Mouse (Mus musculus): ENCODE data around the gene Wdr66. TPM values are rescaled to one million over a fixed set of nuclear protein-coding genes. Genes with fewer than 3 reads are reported as not detected.
A peak's percentile ranks its signal among the peaks of the same experiment; 100 is the strongest.

Gene Wdr66
- total RNA-seq, 2 experiments from 2014 or later: 6.0 to 6.2 TPM

DNA sequence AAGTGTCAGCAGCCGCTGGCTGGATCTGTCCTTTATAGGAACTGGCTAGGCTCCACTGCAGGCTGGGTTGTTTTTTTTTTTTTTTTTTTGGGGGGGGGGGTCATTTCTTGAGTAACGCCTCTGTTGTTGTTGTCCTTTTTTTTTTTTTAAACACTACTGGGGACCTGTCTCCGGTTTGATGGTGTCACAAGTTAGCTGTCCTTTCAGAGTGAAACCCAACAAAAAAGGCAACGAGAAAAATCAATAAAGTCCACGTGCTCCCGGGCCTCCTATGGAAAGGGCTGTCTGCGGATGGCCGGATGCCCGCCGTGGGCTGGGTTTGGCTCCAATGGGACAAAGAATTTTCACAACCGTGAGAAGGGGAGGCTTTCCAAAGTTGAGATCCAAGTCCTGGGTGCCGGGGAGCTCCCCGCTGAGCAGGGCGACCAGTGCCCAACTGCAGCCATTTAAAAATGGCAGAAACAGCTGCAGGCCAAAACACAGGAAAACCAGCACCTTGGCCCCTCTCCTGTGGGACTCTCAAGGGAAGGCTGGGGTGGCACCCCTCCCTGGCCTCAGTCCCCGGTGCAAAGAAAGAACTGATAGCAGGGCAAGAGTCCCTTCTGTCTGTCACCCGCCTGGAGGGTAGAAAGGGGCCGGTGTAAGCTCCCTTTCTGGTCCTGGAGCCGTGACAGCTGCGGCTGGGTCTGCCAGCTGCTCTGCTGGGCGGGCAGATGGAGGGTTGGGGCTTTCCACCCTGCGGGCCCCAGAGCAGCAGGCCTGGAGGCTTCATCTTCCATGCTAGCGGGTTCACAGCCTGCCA lies 94.2 kb downstream of the Wdr66 start:
- peak; percentile 52 to 54 for DNase-seq (ENCODE audit: extremely low spot score in 1 of 2, low spot score in 2 of 2)
- no peak for TF ChIP-seq CTCF (IDR thresholded peaks at IDR 0.05)
- peak overlapping the region; percentile 86 for H3K4me3 ChIP-seq
- intact Hi-C loops (cut with DNase I): no loop called here
- peak overlapping the region; percentile 96 for H3K27ac ChIP-seq

DNA sequence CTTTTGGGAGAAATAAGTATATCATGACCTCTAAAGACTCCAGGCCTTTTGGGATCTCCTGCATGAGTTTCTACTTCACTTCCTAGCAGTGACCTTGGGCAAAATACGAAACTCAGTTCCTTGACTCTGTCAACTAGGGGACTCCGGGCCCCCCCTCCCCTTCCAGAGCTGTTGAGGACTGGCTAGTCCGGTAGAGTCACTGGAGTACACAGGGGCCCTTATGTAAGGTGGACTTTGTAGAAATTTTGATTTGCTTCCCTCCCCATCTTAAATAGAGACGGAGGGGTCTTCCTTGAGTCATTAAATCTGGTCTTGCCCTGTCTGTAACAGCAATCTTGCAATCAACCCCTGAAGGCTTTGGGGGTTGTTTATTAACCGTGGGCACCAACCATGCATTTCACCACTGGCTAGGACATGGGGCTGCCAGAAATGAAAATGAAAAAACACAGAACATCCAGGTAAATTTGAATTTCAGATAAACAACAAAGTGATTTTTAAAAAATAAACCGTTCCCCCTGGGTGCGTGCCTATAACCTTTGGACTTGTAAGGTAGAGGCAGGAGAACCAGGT lies 94.9 kb downstream of the Wdr66 start:
- no peak for DNase-seq (ENCODE audit: extremely low spot score in 1 of 2, low spot score in 2 of 2)
- intact Hi-C loops (cut with DNase I): no loop called here
- no peak for TF ChIP-seq CTCF (IDR thresholded peaks at IDR 0.05)
- Histone ChIP-seq H3K27ac (peak overlapping the region; percentile 71), H3K4me3 (peak overlapping the region; percentile 86)

DNA sequence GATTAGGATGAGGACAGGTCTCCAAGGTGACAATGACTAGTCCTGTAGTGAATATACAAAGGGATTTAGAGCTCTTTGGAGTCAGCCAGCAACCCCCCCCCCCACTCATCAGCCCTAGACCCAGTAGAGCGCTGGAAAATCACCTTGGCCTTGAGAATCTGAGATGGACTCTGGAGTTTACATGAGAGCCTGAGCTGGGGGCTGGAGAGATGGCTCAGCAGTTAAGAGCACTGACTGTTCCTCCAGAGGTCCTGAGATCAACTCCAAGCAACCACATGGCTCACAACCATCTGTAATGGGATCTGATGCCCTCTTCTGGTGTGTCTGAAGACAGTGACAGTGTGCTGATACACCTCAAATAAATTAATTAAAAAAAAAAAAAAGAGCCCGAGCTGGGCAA lies 96.1 kb downstream of the Wdr66 start:
- DNase-seq (ENCODE audit: extremely low spot score in 1 of 2, low spot score in 2 of 2): no peak
- no peak overlapping the region for H3K27ac ChIP-seq
- no peak; the same call in 1 of the 2 replicates for TF ChIP-seq CTCF (IDR thresholded peaks at IDR 0.05)
- no peak overlapping the region for H3K4me3 ChIP-seq
- intact Hi-C loops (cut with DNase I): no loop called here

DNA sequence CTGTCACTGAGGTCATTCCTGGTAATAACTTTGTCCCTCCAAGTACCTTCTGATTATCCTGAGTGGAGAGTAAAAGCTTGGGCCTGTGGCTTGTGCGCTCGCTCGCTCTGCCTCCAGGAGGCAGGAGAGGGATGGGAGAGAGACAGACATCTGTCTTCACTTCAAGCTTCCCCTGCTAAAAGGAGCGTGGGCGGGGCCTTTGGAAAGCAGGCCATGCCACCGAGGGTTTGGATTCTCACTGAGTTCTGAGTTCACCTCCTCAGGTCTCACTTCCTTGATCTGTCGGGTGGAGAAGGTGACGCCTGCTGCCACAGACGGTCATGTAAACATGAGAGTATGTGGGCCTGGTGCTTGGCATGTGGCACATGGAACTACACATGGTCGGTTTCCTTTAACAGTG lies 98.5 kb downstream of the Wdr66 start:
- no peak for DNase-seq (ENCODE audit: extremely low spot score in 1 of 2, low spot score in 2 of 2)
- H3K27ac ChIP-seq: no peak overlapping the region
- H3K4me3 ChIP-seq: no peak overlapping the region
- TF ChIP-seq CTCF (IDR thresholded peaks at IDR 0.05): peak; percentile 33
- intact Hi-C loops (cut with DNase I): no loop called here

DNA sequence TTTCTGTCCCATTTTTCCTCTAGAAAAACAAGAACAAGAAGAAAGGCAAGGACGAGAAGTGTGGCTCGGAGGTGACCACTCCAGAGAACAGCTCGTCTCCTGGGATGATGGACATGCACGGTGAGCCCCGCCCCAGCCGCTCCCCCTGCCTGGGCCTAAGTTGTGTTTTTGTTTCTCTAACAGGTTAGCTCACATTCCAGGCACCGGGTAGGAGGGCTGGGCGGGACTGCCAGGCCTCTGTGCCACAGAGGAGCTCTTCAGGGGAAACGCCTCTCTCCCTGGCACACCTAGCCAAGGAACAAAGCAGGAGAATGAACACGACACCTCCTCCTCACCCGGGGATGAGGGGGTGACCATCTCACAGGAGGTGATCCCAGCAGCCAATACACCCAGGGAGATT lies 104.0 kb downstream of the Wdr66 start:
- no peak for TF ChIP-seq CTCF (IDR thresholded peaks at IDR 0.05)
- Histone ChIP-seq H3K27ac (no peak overlapping the region), H3K4me3 (no peak overlapping the region)
- intact Hi-C loops (cut with DNase I): no loop called here
- DNase-seq (ENCODE audit: extremely low spot score in 1 of 2, low spot score in 2 of 2): no peak

DNA sequence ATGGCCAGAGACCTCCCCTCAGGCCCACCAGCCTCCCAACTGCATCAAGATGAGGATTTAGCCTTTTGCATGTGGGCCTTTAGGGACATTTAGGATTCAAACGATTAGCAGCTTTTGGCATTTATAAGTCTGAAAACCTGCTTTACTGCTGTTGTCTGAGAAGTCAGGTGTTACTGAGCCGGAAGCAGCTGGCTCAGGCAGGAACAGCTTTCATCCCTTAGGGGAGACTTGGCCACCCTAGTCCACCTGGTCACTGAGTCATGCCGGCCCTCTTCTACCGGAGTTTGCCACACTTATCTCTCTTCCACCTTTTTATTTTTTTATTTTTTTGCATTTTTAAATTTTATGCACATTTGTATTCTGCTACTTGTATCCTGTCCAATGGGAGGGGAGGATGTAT lies 105.4 kb downstream of the Wdr66 start:
- TF ChIP-seq CTCF (IDR thresholded peaks at IDR 0.05): no peak
- Histone ChIP-seq H3K4me3 (no peak overlapping the region), H3K27ac (no peak overlapping the region)
- no peak for DNase-seq (ENCODE audit: extremely low spot score in 1 of 2, low spot score in 2 of 2)
- intact Hi-C loops (cut with DNase I): no loop called here

DNA sequence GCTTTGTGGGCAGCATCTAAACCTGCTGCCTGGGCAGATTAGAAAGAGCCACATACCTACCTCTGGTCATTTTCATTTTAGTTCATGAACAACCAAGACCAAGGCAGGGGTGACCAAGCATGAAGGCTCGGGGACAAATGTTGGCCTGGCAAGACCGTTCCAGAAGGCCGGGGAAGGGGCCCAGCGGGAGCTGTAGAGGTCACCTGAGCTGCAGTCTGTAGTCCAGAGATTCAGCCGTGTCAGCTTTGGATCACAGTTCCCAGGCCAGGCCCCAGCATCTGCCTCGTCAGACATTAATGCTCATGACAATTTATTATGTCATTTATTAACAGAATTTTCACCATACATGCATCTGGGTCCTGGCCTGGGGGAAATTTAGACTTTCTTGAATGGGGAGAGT lies 107.5 kb downstream of the Wdr66 start:
- intact Hi-C loops (cut with DNase I): no loop called here
- TF ChIP-seq CTCF (IDR thresholded peaks at IDR 0.05): no peak
- no peak for DNase-seq (ENCODE audit: extremely low spot score in 1 of 2, low spot score in 2 of 2)
- Histone ChIP-seq H3K27ac (no peak overlapping the region), H3K4me3 (no peak overlapping the region)

DNA sequence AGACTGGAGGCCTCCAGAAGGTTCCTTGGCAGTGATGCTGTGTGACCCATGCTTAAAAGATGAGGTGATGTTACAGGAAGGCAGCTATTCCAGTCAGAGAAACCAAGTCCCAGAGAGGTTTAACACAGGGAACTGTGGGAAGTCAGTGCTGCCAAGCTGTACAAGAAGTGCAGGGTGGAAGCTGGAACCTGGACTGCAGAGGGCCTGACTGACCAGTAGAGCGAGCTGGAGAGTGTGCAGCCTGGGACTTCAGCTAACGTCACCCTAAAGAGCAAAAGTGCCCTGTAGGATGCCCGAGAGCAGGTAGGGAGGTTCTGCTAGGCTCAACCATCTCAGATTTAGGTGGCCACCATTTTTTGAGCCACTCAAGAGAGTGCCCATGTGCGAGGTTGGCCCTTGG lies 111.0 kb downstream of the Wdr66 start:
- no peak overlapping the region for H3K4me3 ChIP-seq
- TF ChIP-seq CTCF (IDR thresholded peaks at IDR 0.05): no peak; the same call in none of the 2 replicates
- intact Hi-C loops (cut with DNase I): loop anchor here (10.0 kb wide), 1 partner anchor 252 kb away; no protein-coding TSS in a partner anchor
- no peak for DNase-seq (ENCODE audit: extremely low spot score in 1 of 2, low spot score in 2 of 2)
- H3K27ac ChIP-seq: no peak overlapping the region

DNA sequence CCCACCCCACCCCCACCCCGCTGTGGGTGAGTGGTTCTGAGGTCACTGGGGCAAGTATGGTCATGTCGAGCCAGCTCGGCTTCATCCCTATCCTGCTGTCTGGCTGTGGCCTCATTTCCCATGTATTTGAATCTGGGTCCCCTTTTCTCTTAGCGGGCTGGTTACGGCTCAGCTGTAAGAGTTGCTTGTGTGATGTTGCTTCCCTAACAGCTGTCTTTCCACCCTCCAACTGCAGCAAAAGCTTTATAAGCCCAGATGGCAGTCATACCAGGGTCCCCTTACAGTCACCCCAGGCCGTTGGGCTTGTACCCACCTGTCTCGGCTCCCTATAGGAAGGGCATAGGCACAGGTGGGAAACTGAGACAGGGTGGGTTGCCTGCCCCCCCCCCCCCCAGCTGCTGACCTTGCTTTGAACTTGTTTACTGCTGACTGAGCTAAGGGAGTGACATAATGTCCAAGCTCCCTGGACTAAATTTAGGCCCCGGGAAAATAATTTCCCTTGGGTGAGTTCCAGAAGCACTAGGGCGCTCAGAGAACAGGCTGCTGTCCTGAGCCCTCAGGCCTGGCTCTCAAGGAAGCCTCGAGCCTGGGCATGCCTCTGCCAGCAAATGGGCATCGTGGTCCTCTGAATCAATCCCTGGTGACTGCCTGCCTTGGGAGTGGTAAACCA lies 112.5 kb downstream of the Wdr66 start:
- no peak for TF ChIP-seq CTCF (IDR thresholded peaks at IDR 0.05)
- peak overlapping the region; percentile 30; the same call in 1 of the 2 replicates for H3K27ac ChIP-seq

DNA sequence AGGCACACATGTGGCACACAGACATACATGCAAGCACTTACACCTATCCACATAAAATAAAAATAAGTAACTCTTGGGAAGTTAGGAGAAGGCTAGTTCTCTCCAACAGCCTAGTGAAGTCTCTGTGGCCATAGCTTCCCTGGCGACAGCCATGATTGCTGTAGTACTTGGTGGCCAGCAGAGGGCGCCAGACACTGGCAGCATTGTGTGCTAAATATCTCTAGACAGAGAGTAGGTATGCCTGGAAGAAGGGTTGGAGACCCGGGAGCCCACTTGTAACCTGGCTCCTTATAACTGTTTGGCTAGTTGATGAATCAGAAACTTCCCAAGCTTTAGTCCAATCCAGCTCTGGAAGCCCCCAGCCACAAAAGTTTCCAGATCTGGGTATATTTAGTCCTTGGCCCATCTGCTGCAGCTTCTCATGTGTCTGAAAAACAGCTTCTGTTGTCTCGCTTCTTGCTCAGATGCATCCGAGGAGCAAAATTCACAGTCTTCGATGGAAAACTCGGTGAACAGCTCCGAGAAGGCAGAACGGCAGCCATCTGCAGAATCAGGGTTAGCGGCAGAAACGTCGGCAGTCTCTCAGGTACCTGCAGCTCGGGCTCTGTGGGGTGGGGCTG lies 117.1 kb downstream of the Wdr66 start:
- Histone ChIP-seq H3K4me3 (no peak overlapping the region), H3K27ac (peak overlapping the region; percentile 67)
- intact Hi-C loops (cut with DNase I): loop anchor here (2.0 to 10.0 kb wide), 3 partner anchors 68 to 246 kb away; no protein-coding TSS in a partner anchor
- DNase-seq (ENCODE audit: extremely low spot score in 1 of 2, low spot score in 2 of 2): peak; percentile 39 to 41
- TF ChIP-seq CTCF (IDR thresholded peaks at IDR 0.05): peak; percentile 96

More for the DNA sequence above, 112.5 kb downstream of the Wdr66 start:
- intact Hi-C loops (cut with DNase I): loop anchor here (10.0 kb wide), 1 partner anchor 250 kb away; no protein-coding TSS in a partner anchor
- no peak for DNase-seq (ENCODE audit: extremely low spot score in 1 of 2, low spot score in 2 of 2)
- no peak overlapping the region for H3K4me3 ChIP-seq

DNA sequence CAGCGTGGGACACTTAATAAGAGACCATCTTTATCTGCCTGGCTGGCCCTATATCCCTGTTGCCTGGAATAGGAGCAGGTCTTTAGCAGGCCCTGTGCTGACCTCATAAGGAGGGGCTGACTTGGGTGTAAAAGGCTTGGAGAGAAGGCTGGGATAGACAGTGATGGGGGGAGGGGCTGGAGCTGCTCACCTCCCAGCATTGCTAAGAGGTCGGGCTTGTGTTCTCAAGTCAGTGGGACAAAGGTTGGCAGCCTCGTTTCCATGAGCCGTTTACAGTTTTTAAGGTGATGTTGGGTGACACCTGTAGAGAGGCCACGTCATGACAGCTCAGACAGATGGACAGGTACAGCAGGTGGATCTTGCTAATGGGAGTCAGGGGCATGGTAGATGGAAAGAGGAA lies 118.1 kb downstream of the Wdr66 start:
- TF ChIP-seq CTCF (IDR thresholded peaks at IDR 0.05): no peak
- intact Hi-C loops (cut with DNase I): no loop called here
- Histone ChIP-seq H3K27ac (no peak overlapping the region), H3K4me3 (no peak overlapping the region)
- DNase-seq (ENCODE audit: extremely low spot score in 1 of 2, low spot score in 2 of 2): no peak

DNA sequence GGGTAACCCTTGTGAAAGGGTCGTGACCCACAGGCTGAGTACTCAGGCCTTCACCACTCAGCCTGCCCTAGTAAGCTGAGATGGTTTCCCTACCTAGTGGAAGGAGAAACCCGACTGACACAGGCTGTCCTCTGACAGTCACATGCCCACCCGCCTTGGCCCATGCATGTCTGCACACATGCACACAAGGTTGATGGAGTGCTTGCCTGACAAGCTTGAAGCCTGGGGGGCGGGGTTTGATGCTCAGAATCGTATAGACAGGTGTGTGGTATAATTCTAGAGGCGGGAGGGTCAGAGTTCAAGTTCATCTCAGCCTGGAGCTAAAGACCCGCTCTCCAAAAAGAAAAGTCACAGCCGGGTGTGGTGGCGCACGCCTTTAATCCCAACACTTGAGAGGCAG lies 123.4 kb downstream of the Wdr66 start:
- no peak overlapping the region for H3K4me3 ChIP-seq
- H3K27ac ChIP-seq: no peak overlapping the region
- DNase-seq (ENCODE audit: extremely low spot score in 1 of 2, low spot score in 2 of 2): no peak
- no peak for TF ChIP-seq CTCF (IDR thresholded peaks at IDR 0.05)
- intact Hi-C loops (cut with DNase I): no loop called here
